ENCODE assay signal across 21 mouse cellular contexts in the genomic region with DNA sequence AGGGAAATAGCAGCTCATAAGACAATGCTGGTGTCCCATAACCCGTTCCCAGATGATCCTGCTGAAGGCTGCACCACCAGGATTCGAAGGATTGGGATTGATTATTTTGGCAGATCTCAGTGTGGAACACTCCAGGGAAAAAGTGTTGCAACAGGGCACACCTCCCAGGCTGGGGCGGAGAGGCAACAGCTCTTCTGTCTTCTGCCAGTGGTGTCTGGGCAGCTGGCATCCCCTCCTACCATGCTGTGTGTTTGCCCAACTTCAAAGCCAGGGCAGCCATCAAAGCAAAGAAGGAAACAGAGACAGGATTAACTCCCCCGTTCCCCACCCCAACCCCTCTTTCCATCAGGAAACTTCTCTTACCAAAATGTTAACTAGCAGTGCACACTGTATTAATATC. TPM values are rescaled to one million over a fixed set of nuclear protein-coding genes. Genes with fewer than 3 reads are reported as not detected.
"Had no signal": no experiment of that assay in that cellular context is flagged by ENCODE, and none has a peak within 500 bp of the region (broad histone marks: within the 10 kb centered on the region; RNA-seq: fewer than 3 reads in every experiment).

No protein-coding gene starts in this region.

- H3K36me3 ChIP-seq: kidney, embryonic 15.5 days; limb, embryonic 10.5 days; limb, embryonic 13.5 days; liver, embryonic 15.5 days; midbrain, embryonic 13.5 days; neural tube, embryonic 13.5 days had no signal

- DNase-seq: kidney, adult 8-10 months; kidney, postnatal 10 days; kidney, postnatal 36 days; layer of hippocampus, postnatal 36 days; lung, adult 2 months; lung, postnatal 14 days; lung, postnatal 4 days; retina, postnatal 1 day; right cerebral cortex, postnatal 25 days; spleen, adult 18-20 months; thymus, adult 18-20 months; thymus, postnatal 36 days had no signal

- H3K27ac ChIP-seq: kidney, embryonic 15.5 days; left cerebral cortex, adult 2 months; limb, embryonic 10.5 days; limb, embryonic 13.5 days; liver, embryonic 15.5 days; midbrain, embryonic 13.5 days; neural tube, embryonic 13.5 days had no signal

- H3K27me3 ChIP-seq: liver, embryonic 15.5 days; neural tube, embryonic 13.5 days had no signal

- H3K4me3 ChIP-seq: kidney, embryonic 15.5 days; left cerebral cortex, adult 2 months; limb, embryonic 10.5 days; limb, embryonic 13.5 days; liver, embryonic 15.5 days; midbrain, embryonic 13.5 days; myocyte; neural tube, embryonic 13.5 days had no signal

- H3K4me1 ChIP-seq: kidney, embryonic 15.5 days; limb, embryonic 10.5 days; limb, embryonic 13.5 days; liver, embryonic 15.5 days; neural tube, embryonic 13.5 days had no signal

- H3K9ac ChIP-seq: kidney, embryonic 15.5 days; limb, embryonic 13.5 days; liver, embryonic 15.5 days; midbrain, embryonic 13.5 days; neural tube, embryonic 13.5 days had no signal

RNA-seq across cellular contexts. Expression of a gene that starts 13.7 kb away (rescaled TPM):
- total RNA-seq: megakaryocyte-erythroid progenitor cell, adult 5-6 weeks had no signal
